Mouse (Mus musculus): ENCODE results near the gene Gm572.

- no peak for TF ChIP-seq POLR2A (IDR thresholded peaks at IDR 0.05; ENCODE audit: low read depth, low read length)
- no peak for TF ChIP-seq CTCF (conservative IDR thresholded peaks at IDR 0.05; ENCODE audit: insufficient read depth, insufficient read length, low read depth, low read length)
Observed at GRCm38 (mm10) chr4:148598826-148599225, 44.3 kb upstream of the Gm572 start.
